9 mouse cellular contexts compared by ENCODE assay signal in the genomic region with DNA sequence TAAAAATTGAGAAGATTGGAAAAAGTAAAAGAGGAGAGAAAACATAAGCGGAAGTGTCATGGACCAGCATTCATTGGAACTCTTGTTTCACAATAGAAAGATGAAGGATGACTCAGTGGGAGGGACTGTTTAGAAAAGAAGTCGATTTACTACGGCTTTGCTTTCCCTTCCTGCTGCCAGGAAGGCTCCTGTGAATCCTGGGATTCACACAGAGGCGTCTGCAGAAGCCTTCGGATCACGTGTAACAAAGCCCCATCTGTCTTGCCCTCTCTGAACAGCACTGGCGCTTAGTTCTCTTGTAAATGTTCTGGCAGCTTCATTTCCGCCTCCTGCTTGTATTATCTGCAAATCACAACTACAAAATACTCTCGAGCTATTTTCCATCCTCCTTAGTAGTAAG.
DNase-seq lines count a peak whose midpoint lies in the region; ATAC-seq and TF ChIP-seq lines count a peak whose summit lies in the region.
"Had no signal": no experiment of that assay in that cellular context is flagged by ENCODE, and none has a peak within 500 bp of the region (broad histone marks: within the 10 kb centered on the region; RNA-seq: fewer than 3 reads in every experiment).

No protein-coding gene starts in this region.

- 7% methylated on average over 9 of the region's 9 CpGs for WGBS in hindbrain, embryonic 13.5 days
- 11% methylated on average over 9 of the region's 9 CpGs for WGBS in midbrain, embryonic 16.5 days
- WGBS in kidney, embryonic 15.5 days, result 29% methylated on average over 9 of the region's 9 CpGs
- 38% methylated on average over 9 of the region's 9 CpGs for WGBS in liver, postnatal 0 days (ENCODE audit: insufficient replicate concordance)

- DNase-seq in brain, adult 2 months (ENCODE audit: low read depth, low spot score), result peak; percentile 95
- DNase-seq in cerebellum, postnatal 14 days, result peak; percentile 63 to 73
- DNase-seq in heart, adult 18-20 months, result no peak
- no peak for DNase-seq in gastrocnemius, adult 8-10 months (ENCODE audit: low spot score in 2 of 2)
- DNase-seq in liver, postnatal 0 days, result no peak
- DNase-seq: liver, embryonic 13.5 days had no signal

- 0 out of 2 replicates have a peak overlapping the region, but pooled peaks have one; percentile 5 for H3K27ac ChIP-seq in hindbrain, embryonic 13.5 days
- peak overlapping the region; percentile 33 for H3K27ac ChIP-seq in midbrain, embryonic 16.5 days (ENCODE audit: low read length)
- H3K27ac ChIP-seq in kidney, embryonic 15.5 days, result no peak overlapping the region
- H3K27ac ChIP-seq in liver, postnatal 0 days (ENCODE audit: low read depth), result no peak overlapping the region
- H3K27ac ChIP-seq: liver, embryonic 13.5 days had no signal

- 0 out of 2 replicates have a peak, but pooled peaks cover 6% of the 10 kb centered on the region for H3K4me1 ChIP-seq in hindbrain, embryonic 13.5 days (replicated peaks)
- H3K4me1 ChIP-seq in midbrain, embryonic 16.5 days (ENCODE audit: control insufficient read depth, insufficient read depth, low read length), result no peaks in the 10 kb centered on the region; the same call in 1 of the 2 replicates
- H3K4me1 ChIP-seq in kidney, embryonic 15.5 days, result no peaks in the 10 kb centered on the region
- no peaks in the 10 kb centered on the region for H3K4me1 ChIP-seq in liver, postnatal 0 days (ENCODE audit: insufficient read depth)
- H3K4me1 ChIP-seq: liver, embryonic 13.5 days had no signal

- ATAC-seq in hindbrain, embryonic 13.5 days (ENCODE audit: low FRiP score), result 0 out of 2 replicates have a peak, but pooled peaks have one; percentile 65
- ATAC-seq in midbrain, embryonic 16.5 days, result peak; percentile 54; the same call in 1 of the 2 replicates
- no peak for ATAC-seq in kidney, embryonic 15.5 days (replicated peaks; ENCODE audit: low FRiP score)
- ATAC-seq in liver, postnatal 0 days, result no peak

- no peak for TF ChIP-seq CTCF in liver, postnatal 0 days (IDR thresholded peaks at IDR 0.05; ENCODE audit: low read depth)

- H3K4me3 ChIP-seq in hindbrain, embryonic 13.5 days, result no peak overlapping the region
- no peak overlapping the region for H3K4me3 ChIP-seq in midbrain, embryonic 16.5 days (ENCODE audit: low read depth, low read length)
- H3K4me3 ChIP-seq in kidney, embryonic 15.5 days (replicated peaks), result no peak overlapping the region
- no peak overlapping the region for H3K4me3 ChIP-seq in liver, postnatal 0 days (ENCODE audit: low read depth, low read length)
- H3K4me3 ChIP-seq: liver, embryonic 13.5 days had no signal

- no peaks in the 10 kb centered on the region for H3K27me3 ChIP-seq in hindbrain, embryonic 13.5 days
- no peaks in the 10 kb centered on the region for H3K27me3 ChIP-seq in midbrain, embryonic 16.5 days (ENCODE audit: control insufficient read depth, insufficient read depth, low read depth, low read length)
- H3K27me3 ChIP-seq in kidney, embryonic 15.5 days, result no peaks in the 10 kb centered on the region
- H3K27me3 ChIP-seq in liver, postnatal 0 days (ENCODE audit: insufficient read depth, low read length), result no peaks in the 10 kb centered on the region
- H3K27me3 ChIP-seq: liver, embryonic 13.5 days had no signal

- no peak for TF ChIP-seq EP300 in liver, postnatal 0 days (IDR thresholded peaks at IDR 0.05; ENCODE audit: low read depth)

- no peaks in the 10 kb centered on the region for H3K9me3 ChIP-seq in hindbrain, embryonic 13.5 days
- no peaks in the 10 kb centered on the region for H3K9me3 ChIP-seq in midbrain, embryonic 16.5 days (replicated peaks; ENCODE audit: control insufficient read depth, low read length, poor library complexity, severe bottlenecking)
- H3K9me3 ChIP-seq in kidney, embryonic 15.5 days (replicated peaks), result no peaks in the 10 kb centered on the region
- no peaks in the 10 kb centered on the region for H3K9me3 ChIP-seq in liver, postnatal 0 days (ENCODE audit: low read length)
- H3K9me3 ChIP-seq: liver, embryonic 13.5 days had no signal

- H3K4me2 ChIP-seq in hindbrain, embryonic 13.5 days, result peak overlapping the region; percentile 3; the same call in 1 of the 2 replicates
- 0 out of 2 replicates have a peak overlapping the region, but pooled peaks have one; percentile 20 for H3K4me2 ChIP-seq in midbrain, embryonic 16.5 days (ENCODE audit: low read length)
- H3K4me2 ChIP-seq in kidney, embryonic 15.5 days, result no peak overlapping the region
- no peak overlapping the region for H3K4me2 ChIP-seq in liver, postnatal 0 days (ENCODE audit: low read depth, low read length)
- H3K4me2 ChIP-seq: liver, embryonic 13.5 days had no signal

- no peak overlapping the region for H3K9ac ChIP-seq in hindbrain, embryonic 13.5 days
- H3K9ac ChIP-seq in midbrain, embryonic 16.5 days (ENCODE audit: low read depth, low read length), result no peak overlapping the region
- no peak overlapping the region for H3K9ac ChIP-seq in kidney, embryonic 15.5 days
- no peak overlapping the region for H3K9ac ChIP-seq in liver, postnatal 0 days (replicated peaks)
- H3K9ac ChIP-seq: liver, embryonic 13.5 days had no signal

- no peaks in the 10 kb centered on the region for H3K36me3 ChIP-seq in hindbrain, embryonic 13.5 days
- H3K36me3 ChIP-seq in midbrain, embryonic 16.5 days (ENCODE audit: control insufficient read depth, insufficient read depth, low read length), result no peaks in the 10 kb centered on the region
- no peaks in the 10 kb centered on the region for H3K36me3 ChIP-seq in kidney, embryonic 15.5 days
- no peaks in the 10 kb centered on the region for H3K36me3 ChIP-seq in liver, postnatal 0 days (replicated peaks; ENCODE audit: insufficient read depth, low read length)
- H3K36me3 ChIP-seq: liver, embryonic 13.5 days had no signal

Comparison
In these comparisons a context has a peak if more than half of its experiments do, and no peak if none do; other contexts are left out.
1. DNase-seq: peak in brain, adult 2 months (single experiment) and cerebellum, postnatal 14 days (2 of 2); none in heart, adult 18-20 months (0 of 2), gastrocnemius, adult 8-10 months (0 of 2) and liver, postnatal 0 days (single experiment).
2. ATAC-seq: peak in hindbrain, embryonic 13.5 days (single experiment) and midbrain, embryonic 16.5 days (single experiment); none in kidney, embryonic 15.5 days (single experiment) and liver, postnatal 0 days (single experiment).
3. H3K27ac ChIP-seq: peak in hindbrain, embryonic 13.5 days (single experiment) and midbrain, embryonic 16.5 days (single experiment); none in kidney, embryonic 15.5 days (single experiment) and liver, postnatal 0 days (single experiment).
4. H3K4me2 ChIP-seq: peak in hindbrain, embryonic 13.5 days (single experiment) and midbrain, embryonic 16.5 days (single experiment); none in kidney, embryonic 15.5 days (single experiment) and liver, postnatal 0 days (single experiment).